Mouse (Mus musculus) MEL (cell line): ENCODE data around the gene Dpf3.

Experiments
- BHLHE40 ChIP-seq: IDR thresholded peaks from 2 replicates; pipeline ENCODE4 v1.6.1; 2012; ENCODE audit warnings: low read depth, mild to moderate bottlenecking, inconsistent platforms, low read length, improper control_type of control experiment, borderline replicate concordance
- CHD2 ChIP-seq: IDR thresholded peaks from 2 replicates; pipeline ENCODE4 v1.6.1; 2011; ENCODE audit warnings: low read length, improper control_type of control experiment
- CTCF ChIP-seq, 3 experiments: IDR thresholded peaks in 2 of 3; conservative IDR thresholded peaks in 1 of 3; 2 replicates each; pipeline ENCODE4 v1.5.1; 2011 to 2012; ENCODE audit warnings: low read length in 3 of 3, low read depth in 2 of 3, mild to moderate bottlenecking in 2 of 3, improper control_type of control experiment in 1 of 3, inconsistent platforms in 1 of 3, mixed read lengths in 1 of 3, moderate library complexity in 1 of 3; ENCODE audit not compliant: control insufficient read depth in 1 of 3, insufficient read depth in 1 of 3, poor library complexity in 1 of 3, severe bottlenecking in 1 of 3
- EP300 ChIP-seq, 2 experiments: IDR thresholded peaks; 2 replicates each; pipeline ENCODE4 v1.6.1; 2011; ENCODE audit warnings: improper control_type of control experiment in 2 of 2, low read length in 2 of 2, low read depth in 1 of 2, mild to moderate bottlenecking in 1 of 2
- MAZ ChIP-seq: IDR thresholded peaks from 2 replicates; pipeline ENCODE4 v1.6.1; 2012; ENCODE audit warnings: low read depth, mild to moderate bottlenecking, inconsistent platforms, low read length, improper control_type of control experiment
- MYC ChIP-seq: IDR thresholded peaks from 2 replicates; pipeline ENCODE4 v1.6.1; 2011; ENCODE audit warnings: low read depth, mild to moderate bottlenecking, low read length, improper control_type of control experiment, moderate library complexity
- POLR2A ChIP-seq, 2 experiments: IDR thresholded peaks; 2 replicates each; pipeline ENCODE4 v1.6.1; 2011 to 2012; ENCODE audit warnings: low read length in 2 of 2, mild to moderate bottlenecking in 2 of 2, control low read depth in 1 of 2, improper control_type of control experiment in 1 of 2, low read depth in 1 of 2, moderate library complexity in 1 of 2; ENCODE audit not compliant: control insufficient read depth in 1 of 2, insufficient read depth in 1 of 2, poor library complexity in 1 of 2
- RAD21 ChIP-seq: IDR thresholded peaks from 2 replicates; pipeline ENCODE4 v1.6.1; 2011; ENCODE audit warnings: mild to moderate bottlenecking, low read depth, low read length, improper control_type of control experiment
- RCOR1 ChIP-seq: IDR thresholded peaks from 2 replicates; pipeline ENCODE4 v1.6.1; 2012; ENCODE audit warnings: low read depth, mild to moderate bottlenecking, inconsistent platforms, low read length, improper control_type of control experiment
- TAL1 ChIP-seq: IDR thresholded peaks from 2 replicates; pipeline ENCODE4 v1.6.1; 2012; ENCODE audit warnings: mild to moderate bottlenecking, inconsistent platforms, low read length, moderate library complexity, mixed read lengths
- TCF12 ChIP-seq: IDR thresholded peaks from 2 replicates; pipeline ENCODE4 v1.6.1; 2014; ENCODE audit warnings: low read depth, mild to moderate bottlenecking, inconsistent platforms, low read length, improper control_type of control experiment, moderate library complexity
- USF1 ChIP-seq: IDR thresholded peaks from 2 replicates; pipeline ENCODE4 v1.6.1; 2014; ENCODE audit warnings: low read depth, mild to moderate bottlenecking, inconsistent platforms, low read length, improper control_type of control experiment, moderate library complexity
- USF2 ChIP-seq, 2 experiments: IDR thresholded peaks; 2 replicates each; pipeline ENCODE4 v1.6.1; 2011 to 2012; ENCODE audit warnings: improper control_type of control experiment in 2 of 2, low read length in 2 of 2, borderline replicate concordance in 1 of 2, inconsistent platforms in 1 of 2, low read depth in 1 of 2, mild to moderate bottlenecking in 1 of 2; ENCODE audit not compliant: insufficient read depth in 1 of 2

DNA sequence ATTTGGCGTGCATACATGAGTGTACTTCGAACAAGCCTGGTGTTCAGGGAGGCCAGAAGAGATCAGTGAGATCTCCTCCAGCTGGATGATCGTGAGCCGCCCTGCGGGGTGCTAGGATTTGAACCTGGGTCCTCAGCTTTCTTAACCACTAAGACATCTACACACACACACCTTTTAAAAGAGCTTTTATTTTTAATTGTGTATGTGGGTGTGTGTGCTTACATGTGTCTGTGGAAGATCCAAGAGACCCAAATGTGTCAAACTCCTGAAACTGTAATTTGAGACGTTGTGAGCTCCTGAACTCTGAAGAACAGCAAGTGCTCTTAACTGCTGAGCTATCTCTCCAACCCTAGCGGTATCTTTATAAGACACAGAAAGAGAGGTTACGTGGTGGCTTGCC, 33.6 kb upstream of the Dpf3 start:
- TF ChIP-seq MAZ, result no peak
- no peak for TF ChIP-seq RAD21
- no peak for TF ChIP-seq EP300 (IDR thresholded peaks at IDR 0.05; ENCODE audit: low read depth in 1 of 2, low read length in 2 of 2)
- TF ChIP-seq BHLHE40, result no peak
- TF ChIP-seq CTCF (IDR thresholded peaks at IDR 0.05 in 2 of 3, conservative IDR thresholded peaks at IDR 0.05 in 1 of 3; ENCODE audit: control insufficient read depth in 1 of 3, insufficient read depth in 1 of 3, low read depth in 2 of 3, low read length in 3 of 3, poor library complexity in 1 of 3, severe bottlenecking in 1 of 3), result no peak
- TF ChIP-seq POLR2A (IDR thresholded peaks at IDR 0.05; ENCODE audit: control insufficient read depth in 1 of 2, insufficient read depth in 1 of 2, low read depth in 1 of 2, low read length in 2 of 2, poor library complexity in 1 of 2), result no peak
- no peak for TF ChIP-seq CHD2
- no peak for TF ChIP-seq USF2 (IDR thresholded peaks at IDR 0.05; ENCODE audit: borderline replicate concordance in 1 of 2, insufficient read depth in 1 of 2, low read depth in 1 of 2, low read length in 2 of 2)
- no peak for TF ChIP-seq USF1
- no peak for TF ChIP-seq MYC
- TF ChIP-seq TAL1, result no peak
- no peak for TF ChIP-seq TCF12
- no peak for TF ChIP-seq RCOR1
